Mouse (Mus musculus) brain, embryonic 14.5 days (tissue): ENCODE results near the gene Pdzk1. TPM values are rescaled to one million over a fixed set of nuclear protein-coding genes. Genes with fewer than 3 reads are reported as not detected.

Experiments used
- DNase-seq: peaks from one replicate; pipeline ENCODE4 v3.0.0-alpha.2; 2011; ENCODE audit warnings: low read depth
- CTCF ChIP-seq: fragments of 200-500 bp; IDR thresholded peaks from 2 replicates; pipeline ENCODE4 v1.5.1; 2012; ENCODE audit warnings: inconsistent platforms, mild to moderate bottlenecking, moderate library complexity, borderline replicate concordance; ENCODE audit not compliant: insufficient read depth, insufficient read length; ENCODE audit errors: extremely low read depth
- POLR2A ChIP-seq: fragments of 200-500 bp; IDR thresholded peaks from 2 replicates; pipeline ENCODE4 v1.6.1; 2012; ENCODE audit warnings: mild to moderate bottlenecking, inconsistent platforms, borderline replicate concordance; ENCODE audit not compliant: poor library complexity, insufficient read depth, insufficient read length, severe bottlenecking; ENCODE audit errors: extremely low read depth
- polyA plus RNA-seq: library from polyadenylated mRNA; depleted of rRNA; stranded (reverse); fragments of >200 nt; gene quantifications from 2 replicates; pipeline ENCODE4 v1.2.3, GENCODE M21; 2012

The Pdzk1 gene
- polyA plus RNA-seq, 1 experiment: 0.15 TPM

GRCm38 (mm10) chr3:96845191-96845590 lies 16.1 kb downstream of the Pdzk1 start:
- DNase-seq: no peak
- TF ChIP-seq CTCF (no peak), POLR2A (no peak)

- no peak for DNase-seq
- no peak for TF ChIP-seq POLR2A
- no peak for TF ChIP-seq CTCF
Observed at GRCm38 (mm10) chr3:96845806-96846205, 16.7 kb downstream of the Pdzk1 start.

GRCm38 (mm10) chr3:96846985-96847384 lies 17.9 kb downstream of the Pdzk1 start:
- DNase-seq: no peak
- TF ChIP-seq POLR2A (no peak), CTCF (no peak)

- DNase-seq: no peak
Observed at GRCm38 (mm10) chr3:96847661-96848060, 18.6 kb downstream of the Pdzk1 start.

DNA sequence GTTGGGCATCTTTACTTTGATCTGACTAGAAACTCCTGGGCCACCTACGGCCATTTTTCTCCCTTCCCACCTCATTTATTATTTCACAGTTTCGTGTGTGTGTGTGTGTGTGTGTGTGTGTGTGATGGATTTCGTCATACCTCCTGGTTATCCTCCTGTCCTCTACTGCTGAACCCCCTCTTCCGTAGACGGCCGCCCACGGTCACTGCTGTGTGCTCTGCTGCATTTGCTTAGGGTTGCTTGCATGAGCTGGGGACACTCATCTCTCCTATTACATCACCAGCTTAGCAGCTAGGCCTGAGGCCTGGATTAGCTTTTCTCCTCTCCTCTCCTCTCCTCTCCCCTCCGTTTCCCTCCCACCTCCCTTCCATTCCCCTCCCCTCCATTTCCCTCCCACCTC lies 19.4 kb downstream of the Pdzk1 start:
- TF ChIP-seq CTCF (no peak), POLR2A (no peak)
- no peak for DNase-seq

More at GRCm38 (mm10) chr3:96847661-96848060, 18.6 kb downstream of the Pdzk1 start:
- no peak for TF ChIP-seq POLR2A
- TF ChIP-seq CTCF: no peak

DNA sequence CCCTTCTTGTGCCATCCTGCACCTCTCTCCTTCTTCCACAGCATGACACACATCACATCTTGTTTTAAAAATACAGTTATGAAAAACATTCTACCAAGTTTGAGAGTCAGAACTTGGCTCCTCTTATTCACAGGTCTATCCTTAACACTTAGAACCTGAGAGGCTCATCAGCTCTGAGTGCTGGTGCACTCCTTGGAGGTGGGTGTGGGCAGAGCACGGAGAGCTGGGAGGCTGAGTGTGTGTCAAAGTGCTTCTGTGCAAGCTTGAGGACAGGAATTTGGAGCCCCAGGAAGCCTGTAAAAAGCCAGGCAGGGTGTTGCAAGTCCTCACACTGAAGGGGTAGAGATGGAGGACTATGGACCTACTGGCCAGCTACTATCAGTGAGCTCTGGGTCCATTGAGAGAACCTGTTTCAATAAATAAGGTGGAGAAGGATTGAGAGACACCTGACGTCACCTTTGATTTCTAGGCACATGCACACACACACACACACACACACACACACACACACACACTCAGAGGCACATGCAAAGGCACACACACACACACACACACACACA lies 20.2 kb downstream of the Pdzk1 start:
- no peak for DNase-seq
- no peak for TF ChIP-seq POLR2A
- TF ChIP-seq CTCF: no peak

DNA sequence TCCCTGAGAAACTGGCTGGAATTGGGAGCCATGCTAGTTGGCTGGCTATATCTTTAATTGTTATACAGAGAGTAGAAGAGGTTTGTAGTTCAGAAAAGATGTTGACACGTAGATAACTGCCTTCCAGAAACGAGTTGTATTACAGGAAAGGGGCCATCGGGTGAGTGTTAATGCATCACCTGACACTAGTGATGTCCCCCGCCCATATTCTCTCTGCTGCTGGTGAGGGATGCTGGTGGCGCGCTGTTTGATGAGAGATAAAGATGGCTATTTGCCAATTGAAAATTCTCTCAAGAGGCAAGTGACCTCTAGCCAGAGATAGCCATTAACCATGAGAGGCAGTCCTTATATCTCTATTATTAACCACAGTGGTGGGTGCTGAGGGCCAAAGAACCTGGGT lies 23.5 kb downstream of the Pdzk1 start:
- no peak for DNase-seq
- TF ChIP-seq CTCF (no peak), POLR2A (no peak)

DNA sequence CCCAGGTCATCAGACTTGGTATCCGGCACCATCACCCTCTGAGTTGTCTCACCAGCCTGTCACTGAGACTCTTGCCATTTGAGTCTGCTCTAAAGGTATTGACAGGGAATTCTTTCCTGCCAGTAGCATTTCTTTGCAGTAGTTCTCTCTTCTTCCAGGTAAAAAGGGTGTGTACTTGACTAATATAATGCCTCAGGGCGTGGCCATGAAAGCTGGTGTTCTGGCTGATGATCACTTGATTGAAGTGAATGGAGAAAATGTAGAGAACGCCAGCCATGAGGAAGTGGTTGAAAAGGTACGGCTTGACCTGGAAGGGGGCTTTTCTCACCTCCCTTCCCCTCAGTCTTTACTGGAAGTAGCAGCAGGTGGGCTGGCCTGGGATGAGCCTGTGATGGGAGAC lies 25.3 kb downstream of the Pdzk1 start:
- DNase-seq: no peak
- no peak for TF ChIP-seq CTCF
- no peak for TF ChIP-seq POLR2A

DNA sequence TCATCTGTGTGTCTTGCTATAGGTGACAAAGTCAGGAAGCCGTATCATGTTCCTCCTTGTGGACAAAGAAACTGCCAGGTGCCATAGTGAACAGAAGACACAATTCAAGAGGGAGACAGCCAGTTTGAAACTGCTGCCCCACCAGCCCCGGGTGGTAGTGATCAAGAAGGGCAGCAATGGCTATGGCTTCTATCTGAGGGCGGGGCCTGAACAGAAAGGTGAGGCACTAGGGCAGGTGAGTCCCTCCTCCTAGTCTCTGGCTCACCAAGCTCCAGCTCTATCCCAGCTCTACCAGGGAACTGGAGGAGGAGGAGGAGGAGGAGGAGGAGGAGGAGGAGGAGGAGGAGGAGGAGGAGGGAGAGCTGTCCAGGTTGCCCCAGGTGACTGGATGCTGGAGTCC lies 26.7 kb downstream of the Pdzk1 start:
- no peak for DNase-seq

DNA sequence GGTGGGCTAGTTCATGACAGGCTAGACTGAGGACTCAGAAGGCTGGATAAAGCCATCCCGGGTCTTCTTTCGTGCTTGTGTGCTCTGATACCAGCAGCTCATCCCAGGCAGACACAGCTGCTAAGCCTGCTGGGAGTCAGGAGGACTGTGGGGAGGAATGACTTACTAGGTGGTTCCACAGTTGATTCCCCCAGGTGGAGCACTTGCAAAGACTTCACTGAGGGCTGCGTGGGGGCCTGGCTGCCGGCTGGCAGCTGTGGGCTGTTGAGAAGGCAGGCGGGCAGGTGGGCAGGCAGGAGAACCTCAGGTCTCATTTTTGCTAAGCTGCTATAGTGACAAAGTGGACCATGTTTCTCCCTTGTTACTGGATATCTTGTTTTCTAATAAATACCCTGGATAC lies 31.4 kb downstream of the Pdzk1 start:
- no peak for DNase-seq
- TF ChIP-seq POLR2A (no peak), CTCF (no peak)

More for the DNA sequence above, 26.7 kb downstream of the Pdzk1 start:
- TF ChIP-seq CTCF (no peak), POLR2A (no peak)

DNA sequence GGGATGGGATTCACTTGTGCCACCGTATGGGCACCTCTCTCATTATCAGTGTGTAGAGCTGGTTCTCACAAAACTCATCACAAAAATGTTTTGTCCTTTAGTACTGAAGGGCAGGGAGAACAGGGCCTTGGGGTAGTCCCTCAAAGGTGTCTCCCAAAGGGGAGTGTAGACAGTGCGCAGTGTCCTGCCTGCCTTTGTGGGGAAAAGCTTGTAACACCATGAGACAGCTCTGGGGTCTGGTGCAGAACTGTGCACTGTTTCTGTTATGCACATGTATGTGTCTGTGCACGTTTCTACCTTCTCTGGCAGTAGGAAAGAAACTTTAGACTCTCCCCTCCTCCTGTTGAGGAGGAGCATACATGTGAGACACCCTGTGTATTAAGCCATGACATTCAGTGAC lies 38.8 kb downstream of the Pdzk1 start:
- no peak for TF ChIP-seq CTCF
- TF ChIP-seq POLR2A: no peak
- no peak for DNase-seq

- DNase-seq: no peak
- TF ChIP-seq CTCF (no peak), POLR2A (no peak)
Observed at GRCm38 (mm10) chr3:96868566-96868965, 39.5 kb downstream of the Pdzk1 start.
